Mouse (Mus musculus) midbrain, postnatal 0 days (tissue): ENCODE results near the gene Rhoa. TPM values are rescaled to one million over a fixed set of nuclear protein-coding genes. Genes with fewer than 3 reads are reported as not detected.

ENCODE experiments used
- ATAC-seq: fragments of 200-750 bp; cut with Nextera tagmentation; 2 replicates; pipeline ENCODE4 v1.8.0; 2017; ENCODE audit warnings: moderate number of reproducible peaks, mild to moderate bottlenecking, moderate TSS enrichment, moderate library complexity; ENCODE audit not compliant: low FRiP score
- DNase-seq: peaks from one replicate; pipeline ENCODE4 v3.0.0-alpha.2; 2015; ENCODE audit warnings: low spot score
- H3K27ac ChIP-seq: fragments of 300-500 bp; sonication (generic); 2 replicates; pipeline ENCODE4 v1.5.1; 2014; ENCODE audit warnings: low read depth, mild to moderate bottlenecking, low read length, mixed read lengths
- H3K27me3 ChIP-seq: fragments of 300-500 bp; sonication (generic); 2 replicates; pipeline ENCODE4 v1.6.1; 2014; ENCODE audit warnings: low read length, control low read depth, mixed read lengths; ENCODE audit not compliant: insufficient read depth
- H3K36me3 ChIP-seq: fragments of 300-500 bp; sonication (generic); 2 replicates; pipeline ENCODE4 v1.6.1; 2014; ENCODE audit warnings: low read length, control low read depth, mixed read lengths; ENCODE audit not compliant: insufficient read depth
- H3K4me1 ChIP-seq: fragments of 300-500 bp; sonication (generic); 2 replicates; pipeline ENCODE4 v1.6.1; 2014; ENCODE audit warnings: mild to moderate bottlenecking, control low read depth, antibody characterized with exemption, low read length, mixed read lengths; ENCODE audit not compliant: insufficient read depth
- H3K4me2 ChIP-seq: fragments of 300-500 bp; sonication (generic); 2 replicates; pipeline ENCODE4 v1.6.1; 2014; ENCODE audit warnings: low read depth, mild to moderate bottlenecking, low read length, mixed read lengths; ENCODE audit not compliant: poor library complexity, severe bottlenecking
- H3K4me3 ChIP-seq: fragments of 300-500 bp; sonication (generic); 2 replicates; pipeline ENCODE4 v1.5.1; 2014; ENCODE audit warnings: low read depth, mild to moderate bottlenecking, low read length, moderate library complexity
- H3K9ac ChIP-seq: fragments of 300-500 bp; sonication (generic); replicated peaks from 2 replicates; pipeline ENCODE4 v1.6.1; 2014; ENCODE audit warnings: mild to moderate bottlenecking, low read length, moderate library complexity, mixed read lengths; ENCODE audit not compliant: poor library complexity, severe bottlenecking
- H3K9me3 ChIP-seq: fragments of 300-500 bp; sonication (generic); 2 replicates; pipeline ENCODE4 v1.6.1; 2016; ENCODE audit warnings: low read length, control low read depth
- CTCF ChIP-seq: IDR thresholded peaks from 2 replicates; pipeline ENCODE4 v1.5.1; 2016; ENCODE audit warnings: antibody characterized with exemption, mild to moderate bottlenecking
- WGBS: fragments of 180-500 bp; shearing (Covaris S2); extraction: QIAGEN DNeasy Blood & Tissue Kit; methylation state at CpG from one replicate; pipeline ENCODE4 v1.1.7; 2014; 5-methylcytosine and 5-hydroxymethylcytosine counted together
- polyA plus RNA-seq: library from polyadenylated mRNA; unstranded; fragments of >200 nt; fragmentation: Nextera tagmentation; extraction: Ambion mirVana; gene quantifications from 2 replicates; pipeline ENCODE4 v1.2.1, GENCODE M21; 2015
- total RNA-seq: library from RNA; depleted of rRNA; stranded (reverse); fragments of >200 nt; gene quantifications from 2 replicates; pipeline ENCODE4 v1.2.3, GENCODE M21; 2014

The Rhoa gene
- total and polyA plus RNA-seq, 2 experiments from 2014 or later: 120 to 252 TPM

GRCm38 (mm10) chr9:108290773-108291172 is 15.2 kb upstream of the Rhoa start:
- no peak for TF ChIP-seq CTCF
- peak overlapping the region; percentile 71 for H3K9ac ChIP-seq
- DNase-seq (no peak), ATAC-seq (0 out of 2 replicates have a peak, but pooled peaks have one; percentile 8)
- H3K27ac ChIP-seq: peak overlapping the region; percentile 92
- peak overlapping the region; percentile 54 for H3K4me3 ChIP-seq
- H3K4me2 ChIP-seq: peak overlapping the region; percentile 62
- peaks cover 3% of the 10 kb centered on the region; the same call in 1 of the 2 replicates for H3K4me1 ChIP-seq
- WGBS: 38% methylated on average over 6 of the region's 6 CpGs
- H3K27me3 ChIP-seq: no peaks in the 10 kb centered on the region
- H3K9me3 ChIP-seq: no peaks in the 10 kb centered on the region
- peaks cover 20% of the 10 kb centered on the region for H3K36me3 ChIP-seq

- no peak within 1 kb of the TSS for H3K4me3 ChIP-seq
- DNase-seq (peak; percentile 56), ATAC-seq (0 out of 2 replicates have a peak, but pooled peaks have one; percentile 42)
- TF ChIP-seq CTCF: no peak
- H3K9me3 ChIP-seq: no peaks in the 10 kb centered on the region
- H3K36me3 ChIP-seq: peaks cover 32% of the 10 kb centered on the region
- WGBS: 17% methylated on average over 18 of the region's 18 CpGs
- no peaks in the 10 kb centered on the region for H3K4me1 ChIP-seq
- H3K9ac ChIP-seq: 0 out of 2 replicates have a peak within 1 kb of the TSS, but pooled peaks have one; percentile 13
- H3K4me2 ChIP-seq: peak within 1 kb of the TSS; percentile 12
- peak within 1 kb of the TSS; percentile 55 for H3K27ac ChIP-seq
- H3K27me3 ChIP-seq: no peaks in the 10 kb centered on the region
Observed at GRCm38 (mm10) chr9:108296453-108297355, 9.2 kb upstream of the Rhoa start, which contains the start of gene Amt. Amt (plus strand) TSS chr9:108296853.

GRCm38 (mm10) chr9:108301853-108302252 is 4.1 kb upstream of the Rhoa start:
- H3K9ac ChIP-seq: no peak overlapping the region
- H3K4me1 ChIP-seq: peaks cover 5% of the 10 kb centered on the region; the same call in 1 of the 2 replicates
- no peak for DNase-seq
- no peaks in the 10 kb centered on the region for H3K27me3 ChIP-seq
- WGBS: 87% methylated on average over 3 of the region's 3 CpGs
- ATAC-seq: no peak
- H3K4me2 ChIP-seq: no peak overlapping the region
- H3K36me3 ChIP-seq: peaks cover 22% of the 10 kb centered on the region
- H3K4me3 ChIP-seq: no peak overlapping the region
- no peak overlapping the region for H3K27ac ChIP-seq
- H3K9me3 ChIP-seq: no peaks in the 10 kb centered on the region
- no peak for TF ChIP-seq CTCF

- Histone ChIP-seq H3K9me3 (no peaks in the 10 kb centered on the region), H3K27me3 (no peaks in the 10 kb centered on the region), H3K4me2 (peak overlapping the region; percentile 92), H3K4me1 (peaks cover 14% of the 10 kb centered on the region), H3K27ac (no peak overlapping the region), H3K36me3 (peaks cover 22% of the 10 kb centered on the region), H3K9ac (peak overlapping the region; percentile 78), H3K4me3 (peak overlapping the region; percentile 95)
- 87% methylated on average over 4 of the region's 4 CpGs for WGBS
- ATAC-seq (no peak), DNase-seq (no peak)
- TF ChIP-seq CTCF: no peak
Observed at GRCm38 (mm10) chr9:108304716-108305115, 1.2 kb upstream of the Rhoa start.

GRCm38 (mm10) chr9:108305170-108305569 is 759 bp upstream of the Rhoa start:
- no peak for DNase-seq

GRCm38 (mm10) chr9:108306571-108306980 is 647 bp downstream of the Rhoa start:
- WGBS: 2% methylated on average over 25 of the region's 51 CpGs
- Histone ChIP-seq H3K4me1 (peaks cover 14% of the 10 kb centered on the region), H3K9me3 (no peaks in the 10 kb centered on the region), H3K9ac (peak overlapping the region; percentile 95), H3K27ac (peak overlapping the region; percentile 95), H3K27me3 (no peaks in the 10 kb centered on the region), H3K36me3 (peaks cover 15% of the 10 kb centered on the region), H3K4me3 (peak overlapping the region; percentile 95), H3K4me2 (peak overlapping the region; percentile 55)
- TF ChIP-seq CTCF: no peak
- ATAC-seq (peak; percentile 65), DNase-seq (peak; percentile 72)

More at GRCm38 (mm10) chr9:108305170-108305569, 759 bp upstream of the Rhoa start:
- no peak for ATAC-seq
- Histone ChIP-seq H3K4me1 (peaks cover 14% of the 10 kb centered on the region), H3K27ac (peak overlapping the region; percentile 95), H3K9me3 (no peaks in the 10 kb centered on the region), H3K9ac (peak overlapping the region; percentile 78), H3K4me3 (peak overlapping the region; percentile 95), H3K36me3 (peaks cover 22% of the 10 kb centered on the region), H3K4me2 (peak overlapping the region; percentile 92), H3K27me3 (no peaks in the 10 kb centered on the region)
- 0% methylated on average over 1 of the region's 1 CpGs for WGBS
- TF ChIP-seq CTCF: no peak
